Mouse (Mus musculus): Measurements from ENCODE around the gene Zfp36. TPM values are rescaled to one million over a fixed set of nuclear protein-coding genes. Genes with fewer than 3 reads are reported as not detected.
"Not testable (repeated sequence)": the region's sequence is repeated elsewhere in the genome, so short reads cannot be mapped to it uniquely, and the experiment has no call there.

Zfp36 gene
- polyA plus RNA-seq, 1 experiment from 2014 or later = 18.5 TPM

- H3K4me3 ChIP-seq (ENCODE audit: low read length); H3K27ac ChIP-seq (ENCODE audit: low read length); H3K9ac ChIP-seq (ENCODE audit: low read length); H3K27me3 ChIP-seq (ENCODE audit: control insufficient read depth, insufficient read depth, low read length); H3K9me3 ChIP-seq (replicated peaks; ENCODE audit: control insufficient read depth, low read length); ATAC-seq (replicated peaks; ENCODE audit: extremely low read depth, insufficient read depth, low FRiP score); H3K4me2 ChIP-seq (ENCODE audit: low read depth, low read length): not testable (repeated sequence)
- 74% methylated on average over 6 of the region's 6 CpGs for WGBS
- Histone ChIP-seq H3K4me1 (ENCODE audit: control insufficient read depth, insufficient read depth, low read length) (peaks cover 26% of the 10 kb centered on the region), H3K36me3 (ENCODE audit: control insufficient read depth, insufficient read depth) (peaks cover 29% of the 10 kb centered on the region)
Observed at GRCm38 (mm10) chr7:28386877-28387276, 6.8 kb upstream of the Zfp36 start.

DNA sequence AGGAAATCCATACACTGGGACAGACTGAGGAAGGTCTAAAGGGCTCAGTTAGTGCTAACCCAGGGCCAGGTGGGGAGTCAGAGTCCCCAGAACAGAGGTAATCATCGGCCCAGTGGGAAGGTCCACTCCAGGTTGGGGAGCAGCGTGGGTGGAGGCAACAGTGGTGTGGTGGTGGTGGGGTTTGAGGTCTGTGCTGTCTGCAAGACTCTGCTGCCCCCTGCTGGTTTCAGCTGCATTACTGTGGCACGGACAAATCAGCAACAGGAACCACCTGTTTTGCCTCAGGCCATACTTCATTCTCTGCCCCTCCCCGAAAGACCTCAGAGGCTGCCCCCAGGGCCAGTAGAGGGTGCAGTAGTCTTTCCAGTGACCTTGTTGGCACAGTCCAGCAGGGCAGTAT, 6.4 kb upstream of the Zfp36 start:
- Histone ChIP-seq H3K9ac (ENCODE audit: low read length) (no peak overlapping the region), H3K36me3 (ENCODE audit: control insufficient read depth, insufficient read depth) (peaks cover 29% of the 10 kb centered on the region), H3K4me3 (ENCODE audit: low read length) (no peak overlapping the region), H3K9me3 (replicated peaks; ENCODE audit: control insufficient read depth, low read length) (no peaks in the 10 kb centered on the region), H3K27me3 (ENCODE audit: control insufficient read depth, insufficient read depth, low read length) (no peaks in the 10 kb centered on the region), H3K4me2 (ENCODE audit: low read depth, low read length) (no peak overlapping the region), H3K4me1 (ENCODE audit: control insufficient read depth, insufficient read depth, low read length) (peaks cover 26% of the 10 kb centered on the region), H3K27ac (ENCODE audit: low read length) (peak overlapping the region; percentile 58)
- peak; percentile 31 for ATAC-seq (replicated peaks; ENCODE audit: extremely low read depth, insufficient read depth, low FRiP score)
- WGBS = 10% methylated on average over 4 of the region's 4 CpGs

GRCm38 (mm10) chr7:28386007-28386406, 6.0 kb upstream of the Zfp36 start:
- Histone ChIP-seq H3K9me3 (replicated peaks; ENCODE audit: control insufficient read depth, low read length) (no peaks in the 10 kb centered on the region), H3K4me1 (ENCODE audit: control insufficient read depth, insufficient read depth, low read length) (peaks cover 28% of the 10 kb centered on the region), H3K27me3 (ENCODE audit: control insufficient read depth, insufficient read depth, low read length) (no peaks in the 10 kb centered on the region), H3K4me2 (ENCODE audit: low read depth, low read length) (no peak overlapping the region), H3K27ac (ENCODE audit: low read length) (peak overlapping the region; percentile 58), H3K36me3 (ENCODE audit: control insufficient read depth, insufficient read depth) (peaks cover 29% of the 10 kb centered on the region), H3K9ac (ENCODE audit: low read length) (no peak overlapping the region), H3K4me3 (ENCODE audit: low read length) (no peak overlapping the region)
- WGBS = 76% methylated on average over 7 of the region's 7 CpGs
- no peak for ATAC-seq (replicated peaks; ENCODE audit: extremely low read depth, insufficient read depth, low FRiP score)

DNA sequence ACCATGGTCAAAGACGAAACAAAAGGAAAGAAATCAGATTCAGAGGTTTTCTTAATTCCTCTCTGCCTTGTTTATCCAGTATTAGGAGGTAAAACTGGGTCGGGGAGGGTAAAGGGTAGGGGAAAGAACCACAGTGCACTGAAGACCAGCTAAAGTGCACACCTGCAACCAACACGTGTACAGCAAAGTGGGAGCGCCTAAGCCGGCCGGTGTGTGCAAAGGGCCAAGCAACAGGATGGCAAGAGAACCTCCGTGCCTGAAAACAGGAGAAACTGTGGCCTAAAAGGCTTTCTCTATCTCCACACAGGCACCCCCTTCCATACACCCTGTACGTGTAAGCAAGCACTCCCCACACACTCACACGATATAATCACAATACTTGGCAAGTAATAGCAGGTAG, 5.1 kb upstream of the Zfp36 start:
- 92% methylated on average over 9 of the region's 9 CpGs for WGBS
- Histone ChIP-seq H3K4me1 (ENCODE audit: control insufficient read depth, insufficient read depth, low read length) (peaks cover 36% of the 10 kb centered on the region), H3K4me2 (ENCODE audit: low read depth, low read length) (no peak overlapping the region), H3K9ac (ENCODE audit: low read length) (no peak overlapping the region), H3K4me3 (ENCODE audit: low read length) (no peak overlapping the region), H3K36me3 (ENCODE audit: control insufficient read depth, insufficient read depth) (peaks cover 26% of the 10 kb centered on the region), H3K27me3 (ENCODE audit: control insufficient read depth, insufficient read depth, low read length) (no peaks in the 10 kb centered on the region), H3K9me3 (replicated peaks; ENCODE audit: control insufficient read depth, low read length) (no peaks in the 10 kb centered on the region), H3K27ac (ENCODE audit: low read length) (peak overlapping the region; percentile 22; the same call in 1 of the 2 replicates)
- ATAC-seq (replicated peaks; ENCODE audit: extremely low read depth, insufficient read depth, low FRiP score) = no peak

DNA sequence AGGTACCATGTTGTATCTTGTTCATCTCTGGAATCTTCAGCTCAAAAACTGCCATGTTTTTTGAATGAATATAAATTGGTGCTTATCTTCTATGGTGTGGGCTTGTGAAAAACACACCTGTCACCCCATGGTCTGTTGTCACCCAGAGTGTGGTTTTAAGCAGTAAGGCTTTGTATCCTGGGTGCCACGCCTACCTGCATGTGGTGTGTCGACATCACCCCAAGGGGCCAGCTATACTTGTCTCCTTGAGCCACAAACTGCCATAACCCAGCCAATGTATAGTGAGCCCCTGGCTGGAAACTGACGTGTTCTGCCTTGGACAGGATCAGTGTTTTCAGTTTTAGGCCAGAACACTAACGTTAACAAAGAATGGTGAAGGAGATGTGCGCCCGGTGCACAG, 4.1 kb upstream of the Zfp36 start:
- no peak overlapping the region for H3K4me3 ChIP-seq (ENCODE audit: low read length)
- no peaks in the 10 kb centered on the region for H3K27me3 ChIP-seq (ENCODE audit: control insufficient read depth, insufficient read depth, low read length)
- peaks cover 19% of the 10 kb centered on the region; the same call in 1 of the 2 replicates for H3K36me3 ChIP-seq (ENCODE audit: control insufficient read depth, insufficient read depth)
- no peaks in the 10 kb centered on the region for H3K9me3 ChIP-seq (replicated peaks; ENCODE audit: control insufficient read depth, low read length)
- H3K4me1 ChIP-seq (ENCODE audit: control insufficient read depth, insufficient read depth, low read length) = peaks cover 44% of the 10 kb centered on the region
- WGBS = 80% methylated on average over 6 of the region's 6 CpGs
- no peak overlapping the region for H3K9ac ChIP-seq (ENCODE audit: low read length)
- peak overlapping the region; percentile 97; the same call in 1 of the 2 replicates for H3K27ac ChIP-seq (ENCODE audit: low read length)
- no peak for ATAC-seq (replicated peaks; ENCODE audit: extremely low read depth, insufficient read depth, low FRiP score)
- no peak overlapping the region for H3K4me2 ChIP-seq (ENCODE audit: low read depth, low read length)

DNA sequence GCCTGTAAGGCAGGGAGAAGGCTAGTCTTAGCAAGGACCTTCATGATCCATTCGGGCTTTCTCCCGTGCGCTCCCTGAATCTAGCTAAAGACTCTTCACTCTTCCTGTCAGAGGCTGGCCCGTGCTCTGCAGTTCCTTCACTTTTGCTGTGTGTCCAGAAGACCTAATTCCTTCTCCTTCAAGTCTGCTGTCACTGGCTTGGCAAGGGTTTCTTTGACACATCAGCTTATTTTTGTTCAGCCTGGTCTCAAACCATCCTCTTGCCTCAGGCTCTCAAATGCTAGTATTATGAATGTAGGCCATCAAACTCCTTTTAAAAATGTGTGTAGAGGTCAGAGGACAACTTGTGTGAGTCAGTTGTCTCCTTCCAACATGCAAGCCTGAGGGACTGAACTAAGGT, 3.6 kb upstream of the Zfp36 start:
- no peaks in the 10 kb centered on the region for H3K9me3 ChIP-seq (replicated peaks; ENCODE audit: control insufficient read depth, low read length)
- H3K36me3 ChIP-seq (ENCODE audit: control insufficient read depth, insufficient read depth) = peaks cover 14% of the 10 kb centered on the region; the same call in 1 of the 2 replicates
- no peak overlapping the region for H3K4me2 ChIP-seq (ENCODE audit: low read depth, low read length)
- peak overlapping the region; percentile 97 for H3K27ac ChIP-seq (ENCODE audit: low read length)
- 68% methylated on average over 4 of the region's 4 CpGs for WGBS
- H3K4me3 ChIP-seq (ENCODE audit: low read length) = no peak overlapping the region
- H3K27me3 ChIP-seq (ENCODE audit: control insufficient read depth, insufficient read depth, low read length) = no peaks in the 10 kb centered on the region
- peaks cover 44% of the 10 kb centered on the region for H3K4me1 ChIP-seq (ENCODE audit: control insufficient read depth, insufficient read depth, low read length)
- ATAC-seq (replicated peaks; ENCODE audit: extremely low read depth, insufficient read depth, low FRiP score) = no peak
- peak overlapping the region; percentile 70 for H3K9ac ChIP-seq (ENCODE audit: low read length)

- Histone ChIP-seq H3K9me3 (replicated peaks; ENCODE audit: control insufficient read depth, low read length) (no peaks in the 10 kb centered on the region), H3K36me3 (ENCODE audit: control insufficient read depth, insufficient read depth) (peaks cover 8% of the 10 kb centered on the region; the same call in 1 of the 2 replicates), H3K4me1 (ENCODE audit: control insufficient read depth, insufficient read depth, low read length) (peaks cover 48% of the 10 kb centered on the region), H3K4me3 (ENCODE audit: low read length) (peak overlapping the region; percentile 42), H3K4me2 (ENCODE audit: low read depth, low read length) (peak overlapping the region; percentile 66), H3K27ac (ENCODE audit: low read length) (peak overlapping the region; percentile 97), H3K9ac (ENCODE audit: low read length) (peak overlapping the region; percentile 70), H3K27me3 (ENCODE audit: control insufficient read depth, insufficient read depth, low read length) (no peaks in the 10 kb centered on the region)
- WGBS = 10% methylated on average over 11 of the region's 11 CpGs
- ATAC-seq (replicated peaks; ENCODE audit: extremely low read depth, insufficient read depth, low FRiP score) = no peak
Observed at GRCm38 (mm10) chr7:28382981-28383396, 2.9 kb upstream of the Zfp36 start.

DNA sequence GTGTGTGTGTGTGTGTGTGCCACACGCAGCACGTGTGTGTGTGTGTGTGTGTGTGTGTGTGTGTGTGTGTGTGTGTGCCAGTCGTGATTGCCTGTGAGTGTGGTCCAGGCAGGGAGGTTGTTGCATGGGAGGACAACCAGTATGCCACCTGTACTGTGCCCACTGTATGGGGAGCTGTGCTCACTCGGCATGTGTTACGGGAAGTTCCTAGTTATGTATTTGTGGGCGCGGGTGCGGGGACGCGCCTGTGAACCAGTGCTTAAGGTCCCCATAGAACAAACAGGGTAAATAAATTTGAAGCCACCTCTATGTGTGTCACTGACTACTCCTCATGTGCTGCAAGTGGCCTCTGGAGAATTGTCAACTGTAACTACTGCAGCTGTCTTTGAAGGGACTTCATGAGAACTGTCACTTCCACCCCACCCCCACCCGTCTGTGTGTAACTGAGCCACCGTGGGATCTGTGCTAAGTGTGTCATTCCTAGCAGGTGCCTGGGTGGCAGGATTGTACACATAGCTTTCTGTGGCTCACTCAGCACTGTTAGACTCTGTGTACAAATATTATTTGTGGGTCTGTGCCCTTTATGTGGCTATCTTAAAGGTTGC, 2.4 kb upstream of the Zfp36 start:
- peak overlapping the region; percentile 70 for H3K9ac ChIP-seq (ENCODE audit: low read length)
- no peak for ATAC-seq (replicated peaks; ENCODE audit: extremely low read depth, insufficient read depth, low FRiP score)

GRCm38 (mm10) chr7:28381938-28382337, 1.9 kb upstream of the Zfp36 start:
- Histone ChIP-seq H3K4me1 (ENCODE audit: control insufficient read depth, insufficient read depth, low read length) (peaks cover 59% of the 10 kb centered on the region), H3K9ac (ENCODE audit: low read length) (peak overlapping the region; percentile 70), H3K4me2 (ENCODE audit: low read depth, low read length) (peak overlapping the region; percentile 66), H3K9me3 (replicated peaks; ENCODE audit: control insufficient read depth, low read length) (no peaks in the 10 kb centered on the region), H3K27me3 (ENCODE audit: control insufficient read depth, insufficient read depth, low read length) (no peaks in the 10 kb centered on the region), H3K4me3 (ENCODE audit: low read length) (peak overlapping the region; percentile 42), H3K27ac (ENCODE audit: low read length) (peak overlapping the region; percentile 97), H3K36me3 (ENCODE audit: control insufficient read depth, insufficient read depth) (0 out of 2 replicates have a peak, but pooled peaks cover 7% of the 10 kb centered on the region)
- ATAC-seq (replicated peaks; ENCODE audit: extremely low read depth, insufficient read depth, low FRiP score) = peak; percentile 71
- 0% methylated on average over 20 of the region's 20 CpGs for WGBS

More for the DNA sequence above, 2.4 kb upstream of the Zfp36 start:
- Histone ChIP-seq H3K27ac (ENCODE audit: low read length) (peak overlapping the region; percentile 97), H3K4me1 (ENCODE audit: control insufficient read depth, insufficient read depth, low read length) (peaks cover 53% of the 10 kb centered on the region), H3K36me3 (ENCODE audit: control insufficient read depth, insufficient read depth) (0 out of 2 replicates have a peak, but pooled peaks cover 9% of the 10 kb centered on the region), H3K4me3 (ENCODE audit: low read length) (peak overlapping the region; percentile 42), H3K27me3 (ENCODE audit: control insufficient read depth, insufficient read depth, low read length) (no peaks in the 10 kb centered on the region), H3K4me2 (ENCODE audit: low read depth, low read length) (peak overlapping the region; percentile 66), H3K9me3 (replicated peaks; ENCODE audit: control insufficient read depth, low read length) (no peaks in the 10 kb centered on the region)
- 21% methylated on average over 10 of the region's 12 CpGs for WGBS
